Mouse (Mus musculus) ES-Bruce4 (cell line): ENCODE measurements at regions not wholly inside any gene's neighbourhood (a gene's known extent, or its start where the extent isn't known, plus 50 kb on each side); places are given as distances from the start of the nearest gene placed in this dataset.

Experiments
- H3K27ac ChIP-seq: 2 replicates; pipeline ENCODE4 v1.5.1; 2012; ENCODE audit warnings: low read length, inconsistent platforms; ENCODE audit not compliant: insufficient read depth
- H3K27me3 ChIP-seq: 2 replicates; pipeline ENCODE4 v1.6.1; 2012; ENCODE audit warnings: mild to moderate bottlenecking, low read length, inconsistent platforms; ENCODE audit not compliant: control insufficient read depth, poor library complexity, insufficient read depth, severe bottlenecking
- H3K36me3 ChIP-seq: 2 replicates; pipeline ENCODE4 v1.6.1; 2012; ENCODE audit warnings: inconsistent platforms, mild to moderate bottlenecking, low read length, moderate library complexity; ENCODE audit not compliant: control insufficient read depth, poor library complexity, insufficient read depth, severe bottlenecking
- H3K4me1 ChIP-seq: one replicate; pipeline ENCODE4 v1.8.1; 2011; ENCODE audit warnings: low read length; ENCODE audit not compliant: control insufficient read depth, insufficient read depth
- H3K4me3 ChIP-seq: 2 replicates; pipeline ENCODE4 v1.5.1; 2011; ENCODE audit warnings: low read depth, mild to moderate bottlenecking, low read length
- H3K9ac ChIP-seq: 2 replicates; pipeline ENCODE4 v1.6.1; 2012; ENCODE audit warnings: low read depth, mild to moderate bottlenecking, inconsistent platforms; ENCODE audit not compliant: poor library complexity, severe bottlenecking
- H3K9me3 ChIP-seq: replicated peaks from 2 replicates; pipeline ENCODE4 v1.6.1; 2012; ENCODE audit warnings: mild to moderate bottlenecking, low read length, inconsistent platforms; ENCODE audit not compliant: control insufficient read depth, poor library complexity, insufficient read depth, severe bottlenecking
- CTCF ChIP-seq: IDR thresholded peaks from one replicate; pipeline ENCODE4 v1.8.1; 2011; ENCODE audit warnings: low read depth, low read length
- EP300 ChIP-seq: IDR thresholded peaks from 2 replicates; pipeline ENCODE4 v1.6.1; 2011; ENCODE audit warnings: low read depth, low read length; ENCODE audit not compliant: insufficient read depth
- POLR2A ChIP-seq: IDR thresholded peaks from one replicate; pipeline ENCODE4 v1.8.1; 2011; ENCODE audit warnings: low read length; ENCODE audit not compliant: insufficient read depth

DNA sequence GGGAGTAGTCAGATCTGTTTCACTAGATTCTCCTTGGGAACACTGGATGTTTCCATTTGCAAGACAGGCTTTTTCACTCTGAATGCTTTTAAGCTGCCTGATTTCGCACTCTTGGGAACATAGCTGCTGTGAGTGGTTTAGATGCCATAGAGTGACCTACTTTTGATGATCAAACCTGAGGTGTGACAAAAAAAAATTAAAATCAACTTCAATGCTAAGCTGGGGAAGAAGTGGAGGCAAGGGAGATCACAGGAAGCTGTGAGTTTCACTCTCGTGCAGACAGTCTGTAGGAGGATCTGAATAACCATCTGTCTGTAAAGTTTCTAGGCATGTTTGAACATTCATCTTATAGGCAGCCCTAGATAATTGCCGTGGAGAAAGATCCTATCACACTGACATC lies 505.7 kb downstream of the Ptprc start:
- Histone ChIP-seq H3K9ac (no peak overlapping the region), H3K4me1 (no peaks in the 10 kb centered on the region), H3K27ac (no peak overlapping the region), H3K27me3 (no peaks in the 10 kb centered on the region), H3K9me3 (no peaks in the 10 kb centered on the region), H3K36me3 (no peaks in the 10 kb centered on the region), H3K4me3 (no peak overlapping the region)
- TF ChIP-seq EP300, result no peak
- TF ChIP-seq CTCF, result no peak
- TF ChIP-seq POLR2A, result no peak

- Histone ChIP-seq H3K9me3 (no peaks in the 10 kb centered on the region), H3K27me3 (no peaks in the 10 kb centered on the region), H3K9ac (no peak overlapping the region), H3K4me1 (no peaks in the 10 kb centered on the region), H3K27ac (no peak overlapping the region), H3K36me3 (no peaks in the 10 kb centered on the region), H3K4me3 (no peak overlapping the region)
- TF ChIP-seq EP300, result no peak
- TF ChIP-seq POLR2A, result no peak
- no peak for TF ChIP-seq CTCF
These were observed 517.4 kb downstream of the Ptprc start for GRCm38 (mm10) chr1:137658141-137658540.

GRCm38 (mm10) chr1:137656900-137657458 lies 518.5 kb downstream of the Ptprc start:
- Histone ChIP-seq H3K4me1 (no peaks in the 10 kb centered on the region), H3K9me3 (no peaks in the 10 kb centered on the region), H3K27me3 (no peaks in the 10 kb centered on the region), H3K36me3 (no peaks in the 10 kb centered on the region), H3K27ac (no peak overlapping the region), H3K9ac (no peak overlapping the region), H3K4me3 (no peak overlapping the region)
- no peak for TF ChIP-seq POLR2A
- no peak for TF ChIP-seq CTCF
- no peak for TF ChIP-seq EP300

DNA sequence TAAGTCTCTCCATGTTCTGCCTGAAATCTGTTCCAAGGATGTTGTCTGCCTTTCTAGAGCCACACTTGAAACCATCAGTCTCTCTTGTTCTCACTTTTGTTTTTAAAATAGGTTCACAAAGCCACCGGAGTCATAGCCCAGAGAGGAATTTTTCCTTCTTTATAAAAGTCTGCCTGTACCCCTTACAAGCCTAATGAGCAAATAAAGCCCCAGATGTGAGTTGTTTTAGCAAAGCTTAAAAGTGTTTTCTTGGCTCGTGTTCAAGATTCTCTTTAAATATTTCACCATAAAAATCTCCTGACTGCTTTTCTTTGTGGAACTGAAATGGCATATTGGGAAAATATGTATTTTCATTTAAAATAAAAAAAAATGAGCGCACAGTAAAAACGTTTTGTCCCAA lies 521.3 kb downstream of the Ptprc start:
- H3K27me3 ChIP-seq, result no peaks in the 10 kb centered on the region
- no peak overlapping the region for H3K9ac ChIP-seq
- no peaks in the 10 kb centered on the region for H3K36me3 ChIP-seq
- no peak for TF ChIP-seq CTCF
- TF ChIP-seq EP300, result no peak
- TF ChIP-seq POLR2A, result no peak
- H3K4me1 ChIP-seq, result no peaks in the 10 kb centered on the region
- no peaks in the 10 kb centered on the region for H3K9me3 ChIP-seq
- H3K4me3 ChIP-seq, result no peak overlapping the region
- H3K27ac ChIP-seq, result no peak overlapping the region

- Histone ChIP-seq H3K4me3 (no peak overlapping the region), H3K9me3 (no peaks in the 10 kb centered on the region), H3K27ac (no peak overlapping the region), H3K36me3 (no peaks in the 10 kb centered on the region), H3K9ac (no peak overlapping the region), H3K4me1 (no peaks in the 10 kb centered on the region), H3K27me3 (no peaks in the 10 kb centered on the region)
- TF ChIP-seq EP300 (no peak), POLR2A (no peak), CTCF (no peak)
These were observed 522.0 kb downstream of the Ptprc start for GRCm38 (mm10) chr1:137653495-137653894.

DNA sequence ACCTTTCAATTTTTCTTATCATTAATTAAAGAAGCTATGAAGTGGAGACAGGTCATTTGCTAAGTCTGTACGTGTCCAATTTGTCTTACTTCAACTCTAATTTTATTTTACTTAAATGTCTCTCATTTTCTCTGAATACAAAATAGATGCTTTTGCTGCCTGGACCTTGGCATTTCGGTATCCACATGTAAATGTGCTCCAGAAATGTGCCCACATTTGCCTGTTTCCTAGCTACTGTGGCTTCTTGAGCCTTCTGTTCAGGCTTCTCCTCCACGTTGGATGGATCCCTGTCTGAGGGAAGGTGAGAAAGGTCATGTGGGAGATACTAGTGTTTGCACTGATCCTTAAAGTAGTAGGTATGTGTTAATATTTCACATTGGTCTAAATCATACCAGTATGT lies 524.9 kb downstream of the Ptprc start:
- no peaks in the 10 kb centered on the region for H3K4me1 ChIP-seq
- no peak overlapping the region for H3K9ac ChIP-seq
- no peaks in the 10 kb centered on the region for H3K36me3 ChIP-seq
- no peak overlapping the region for H3K27ac ChIP-seq
- no peak overlapping the region for H3K4me3 ChIP-seq
- no peaks in the 10 kb centered on the region for H3K27me3 ChIP-seq
- no peak for TF ChIP-seq CTCF
- TF ChIP-seq POLR2A, result no peak
- TF ChIP-seq EP300, result no peak
- H3K9me3 ChIP-seq, result no peaks in the 10 kb centered on the region

DNA sequence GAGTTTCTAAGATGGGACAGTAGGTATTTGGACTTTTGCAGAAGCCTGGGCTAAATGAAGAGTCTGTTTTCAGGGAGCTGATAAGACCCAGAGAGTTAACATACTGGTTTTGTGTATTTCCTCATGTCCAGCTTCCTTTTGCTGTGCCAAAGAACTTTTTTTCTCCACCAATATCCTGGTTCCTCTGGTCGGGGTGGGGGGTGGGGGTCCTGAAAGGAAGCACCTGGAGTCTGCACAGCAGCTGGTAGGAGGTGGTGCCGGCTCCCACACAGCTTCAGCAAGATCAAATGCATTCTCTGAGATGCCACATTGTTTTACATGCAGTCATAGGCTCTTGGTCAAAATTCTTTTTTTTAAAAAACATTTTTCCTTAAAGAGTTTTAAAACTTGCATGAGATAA lies 525.4 kb downstream of the Ptprc start:
- no peak overlapping the region for H3K4me3 ChIP-seq
- H3K9me3 ChIP-seq, result no peaks in the 10 kb centered on the region
- H3K9ac ChIP-seq, result no peak overlapping the region
- TF ChIP-seq EP300, result no peak
- TF ChIP-seq POLR2A, result no peak
- TF ChIP-seq CTCF, result no peak
- no peaks in the 10 kb centered on the region for H3K4me1 ChIP-seq
- H3K27ac ChIP-seq, result no peak overlapping the region
- no peaks in the 10 kb centered on the region for H3K36me3 ChIP-seq
- no peaks in the 10 kb centered on the region for H3K27me3 ChIP-seq
